Mouse (Mus musculus): ENCODE data around the gene Habp4.

The Habp4 gene

DNA sequence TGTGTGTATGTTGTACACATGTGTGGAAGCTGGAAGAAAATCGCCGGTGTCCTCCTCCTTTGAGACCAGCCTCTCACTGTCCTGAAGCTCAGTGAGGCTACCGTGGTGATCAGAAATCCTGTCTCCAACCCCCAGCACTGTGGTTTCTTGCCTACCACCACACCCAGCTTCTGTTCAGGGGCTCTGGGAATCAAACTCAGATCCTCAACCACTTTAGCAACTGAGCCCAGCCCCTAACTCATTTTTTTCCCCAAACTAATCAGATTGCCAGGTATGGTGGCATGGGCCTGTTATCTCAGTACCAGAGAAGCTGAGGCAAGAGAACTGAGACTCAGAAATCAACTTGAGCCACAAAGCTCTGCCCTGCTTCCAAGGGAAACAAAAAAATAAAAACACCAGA lies 74.2 kb downstream of the Habp4 start:
- no peak for DNase-seq (ENCODE audit: low spot score in 2 of 2)

Data from thymus, postnatal 10 days (tissue).